Mouse (Mus musculus) v-Abl transformed pro-B cells (cell line): ENCODE data around the gene Rexo4.

Experiments used
- in situ Hi-C, 2 experiments: fragments of 400-800 bp; cut with MboI; formaldehyde crosslinking; loops; one replicate each; pipeline ENCODE4 v1.15.1; 2025; ENCODE audit not compliant: unreplicated experiment in 2 of 2

Rexo4 gene

GRCm38 (mm10) chr2:26963923-26964723 is at the start of gene Rexo4:
Rexo4 (minus strand) TSS chr2:26964386.
- in situ Hi-C loops: no loop called here

- in situ Hi-C loops: loop anchor here (5.0 kb wide), 2 partner anchors 37 to 77 kb away; partner anchors contain the start of genes Stkld1 (in 2 of the 2), Surf4 (in 2 of the 2) and Adamts13 (in 1 of the 2)
Measured at GRCm38 (mm10) chr2:27009714-27010244, 45.6 kb upstream of the Rexo4 start, which contains the start of gene Cacfd1. Cacfd1 (plus strand) TSS chr2:27009926.

- in situ Hi-C loops: loop anchor here (5.0 kb wide), 2 partner anchors 35 to 75 kb away; partner anchors contain the start of genes Adamts13 (in 1 of the 2), Stkld1 (in 1 of the 2) and Surf4 (in 1 of the 2)
Measured at GRCm38 (mm10) chr2:27007701-27008100, 43.5 kb upstream of the Rexo4 start.

GRCm38 (mm10) chr2:27006255-27006654 is 42.1 kb upstream of the Rexo4 start:
- in situ Hi-C loops: loop anchor here (5.0 kb wide), 2 partner anchors 34 to 74 kb away; partner anchors contain the start of genes Adamts13 (in 1 of the 2), Stkld1 (in 1 of the 2) and Surf4 (in 1 of the 2)

- in situ Hi-C loops: no loop called here
Measured at GRCm38 (mm10) chr2:26997993-26998392, 33.8 kb upstream of the Rexo4 start.

GRCm38 (mm10) chr2:26997498-26997897 is 33.3 kb upstream of the Rexo4 start:
- in situ Hi-C loops: no loop called here

GRCm38 (mm10) chr2:26993936-26994335 is 29.8 kb upstream of the Rexo4 start:
- in situ Hi-C loops: no loop called here

GRCm38 (mm10) chr2:26984640-26985039 is 20.5 kb upstream of the Rexo4 start:
- in situ Hi-C loops: no loop called here

- in situ Hi-C loops: no loop called here
Measured at GRCm38 (mm10) chr2:26984179-26984578, 20.0 kb upstream of the Rexo4 start.

GRCm38 (mm10) chr2:26980361-26980760 is 16.2 kb upstream of the Rexo4 start:
- in situ Hi-C loops: no loop called here

- in situ Hi-C loops: loop anchor here in 1 of 2 experiments (5.0 kb wide), 1 partner anchor 33 kb away; the partner anchor contains the start of gene Cacfd1
Measured at GRCm38 (mm10) chr2:26973960-26974359, 9.8 kb upstream of the Rexo4 start.

- in situ Hi-C loops: loop anchor here in 1 of 2 experiments (5.0 kb wide), 1 partner anchor 34 kb away; the partner anchor contains the start of gene Cacfd1
Measured at GRCm38 (mm10) chr2:26973116-26973515, 8.9 kb upstream of the Rexo4 start, which contains the start of gene Adamts13. Adamts13 (plus strand) TSS chr2:26973416.

GRCm38 (mm10) chr2:26967262-26967661 is 3.1 kb upstream of the Rexo4 start:
- in situ Hi-C loops: no loop called here

- in situ Hi-C loops: no loop called here
Measured at GRCm38 (mm10) chr2:26964724-26965370, 661 bp upstream of the Rexo4 start.

- in situ Hi-C loops: no loop called here
Measured at GRCm38 (mm10) chr2:26960756-26961155, 3.4 kb downstream of the Rexo4 start.

GRCm38 (mm10) chr2:26957488-26957859 is 6.7 kb downstream of the Rexo4 start:
- in situ Hi-C loops: no loop called here

- in situ Hi-C loops: no loop called here
Measured at GRCm38 (mm10) chr2:26956811-26957487, 7.2 kb downstream of the Rexo4 start.

- in situ Hi-C loops: no loop called here
Measured at GRCm38 (mm10) chr2:26954735-26955395, 9.3 kb downstream of the Rexo4 start.

GRCm38 (mm10) chr2:26952866-26953265 is 11.3 kb downstream of the Rexo4 start:
- in situ Hi-C loops: no loop called here

GRCm38 (mm10) chr2:26952193-26952592 is 12.0 kb downstream of the Rexo4 start:
- in situ Hi-C loops: no loop called here
